Mouse (Mus musculus) C2C12 (cell line): ENCODE results near the gene Tctn1. TPM values are rescaled to one million over a fixed set of nuclear protein-coding genes. Genes with fewer than 3 reads are reported as not detected.

Experiments used
- H3K27me3 ChIP-seq: one replicate; pipeline ENCODE4 v1.6.1; 2011; ENCODE audit not compliant: control insufficient read depth, insufficient read depth, insufficient read length
- H3K36me3 ChIP-seq: one replicate; pipeline ENCODE4 v1.6.1; 2011; ENCODE audit not compliant: control insufficient read depth, insufficient read depth
- H3K4me3 ChIP-seq: one replicate; pipeline ENCODE4 v1.5.1; 2011; ENCODE audit warnings: mild to moderate bottlenecking, control low read depth; ENCODE audit not compliant: poor library complexity, insufficient read depth, severe bottlenecking
- H3K79me2 ChIP-seq: one replicate; pipeline ENCODE4 v1.6.1; 2011; ENCODE audit not compliant: control insufficient read depth, insufficient read depth
- H3K79me3 ChIP-seq: one replicate; pipeline ENCODE4 v1.6.1; 2011; ENCODE audit warnings: low read depth, control low read depth
- H3ac ChIP-seq: one replicate; pipeline ENCODE3; 2011; ENCODE audit warnings: low read depth; ENCODE audit not compliant: control insufficient read depth, insufficient read length
- CEBPB ChIP-seq: IDR thresholded peaks from one replicate; pipeline ENCODE4 v1.6.1; 2011; ENCODE audit warnings: low read depth, mild to moderate bottlenecking, control low read depth, moderate library complexity
- CTCF ChIP-seq: IDR thresholded peaks from one replicate; pipeline ENCODE4 v1.5.1; 2011; ENCODE audit not compliant: control insufficient read depth, insufficient read depth, insufficient read length
- FOSL1 ChIP-seq: IDR thresholded peaks from one replicate; pipeline ENCODE4 v1.8.0; 2011; ENCODE audit warnings: mild to moderate bottlenecking, low read length; ENCODE audit not compliant: poor library complexity, insufficient read depth, severe bottlenecking
- MAX ChIP-seq: IDR thresholded peaks from one replicate; pipeline ENCODE4 v1.6.1; 2011; ENCODE audit warnings: mild to moderate bottlenecking, control low read depth
- MYOD1 ChIP-seq: IDR thresholded peaks from one replicate; pipeline ENCODE4 v1.6.1; 2011; ENCODE audit warnings: low read depth; ENCODE audit not compliant: control insufficient read depth, insufficient read length
- MYOG ChIP-seq: IDR thresholded peaks from one replicate; pipeline ENCODE4 v1.6.1; 2011; ENCODE audit not compliant: control insufficient read depth, insufficient read length; ENCODE audit errors: extremely low read depth
- USF1 ChIP-seq: IDR thresholded peaks from one replicate; pipeline ENCODE4 v1.6.1; 2011; ENCODE audit warnings: low read depth, mild to moderate bottlenecking, control low read depth, moderate library complexity
- polyA plus RNA-seq: library from polyadenylated mRNA; unstranded; fragments of >200 nt; fragmentation: generic; extraction: Trizol; gene quantifications from one replicate; pipeline ENCODE4 v1.2.1, GENCODE M21; 2012; ENCODE audit warnings: missing spikeins

Tctn1 gene
- polyA plus RNA-seq, 1 experiment = 2.6 TPM

DNA sequence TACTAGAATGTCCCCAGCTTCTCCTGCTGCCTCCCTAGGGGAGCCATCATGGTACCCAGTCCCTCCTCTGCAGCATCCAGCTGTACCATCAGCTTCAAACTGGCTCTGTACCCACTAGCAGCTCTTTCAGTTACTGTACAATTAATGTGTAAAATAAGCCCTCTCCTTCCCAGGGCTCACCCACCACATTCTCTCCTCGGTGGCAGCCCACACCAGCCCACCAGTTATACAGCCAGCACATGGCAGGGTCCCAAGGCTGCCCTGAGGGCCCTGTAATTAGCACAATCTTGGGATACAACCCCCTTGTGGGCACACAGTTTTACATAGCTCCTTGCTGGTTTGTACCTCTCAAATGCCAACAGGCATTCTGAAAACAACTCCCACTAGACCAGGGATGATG lies 23.3 kb downstream of the Tctn1 start:
- TF ChIP-seq CEBPB (no peak), USF1 (no peak), MYOG (no peak), MYOD1 (no peak), MAX (no peak), CTCF (no peak), FOSL1 (no peak)
- Histone ChIP-seq H3K36me3 (no peaks in the 10 kb centered on the region), H3ac (no peak overlapping the region)

GRCm38 (mm10) chr5:122240521-122240920 lies 23.7 kb downstream of the Tctn1 start:
- H3K79me3 ChIP-seq = no peaks in the 10 kb centered on the region
- H3ac ChIP-seq = no peak overlapping the region
- H3K4me3 ChIP-seq = no peak overlapping the region
- H3K36me3 ChIP-seq = no peaks in the 10 kb centered on the region
- peaks cover 22% of the 10 kb centered on the region for H3K27me3 ChIP-seq
- no peak for TF ChIP-seq USF1
- TF ChIP-seq CTCF = no peak
- no peak for TF ChIP-seq MYOD1
- TF ChIP-seq FOSL1 = no peak
- no peak for TF ChIP-seq MYOG
- no peak for TF ChIP-seq CEBPB
- no peak for TF ChIP-seq MAX
- H3K79me2 ChIP-seq = no peaks in the 10 kb centered on the region

More for the DNA sequence above, 23.3 kb downstream of the Tctn1 start:
- H3K79me2 ChIP-seq = no peaks in the 10 kb centered on the region
- peaks cover 18% of the 10 kb centered on the region for H3K27me3 ChIP-seq
- H3K4me3 ChIP-seq = no peak overlapping the region
- no peaks in the 10 kb centered on the region for H3K79me3 ChIP-seq

GRCm38 (mm10) chr5:122239618-122240017 lies 24.6 kb downstream of the Tctn1 start:
- Histone ChIP-seq H3K36me3 (no peaks in the 10 kb centered on the region), H3K27me3 (peaks cover 30% of the 10 kb centered on the region), H3K79me2 (no peaks in the 10 kb centered on the region), H3ac (no peak overlapping the region), H3K79me3 (no peaks in the 10 kb centered on the region), H3K4me3 (no peak overlapping the region)
- TF ChIP-seq MAX = no peak
- TF ChIP-seq CEBPB = no peak
- no peak for TF ChIP-seq USF1
- TF ChIP-seq MYOG = no peak
- TF ChIP-seq FOSL1 = no peak
- no peak for TF ChIP-seq MYOD1

- no peaks in the 10 kb centered on the region for H3K36me3 ChIP-seq
- TF ChIP-seq MYOG (no peak), USF1 (no peak), MAX (no peak), CEBPB (no peak), FOSL1 (no peak), MYOD1 (no peak), CTCF (no peak)
- H3K4me3 ChIP-seq = no peak overlapping the region
- no peaks in the 10 kb centered on the region for H3K79me3 ChIP-seq
- no peaks in the 10 kb centered on the region for H3K79me2 ChIP-seq
- peaks cover 45% of the 10 kb centered on the region for H3K27me3 ChIP-seq
- H3ac ChIP-seq = no peak overlapping the region
Observed at GRCm38 (mm10) chr5:122237200-122237599, 27.1 kb downstream of the Tctn1 start.

- Histone ChIP-seq H3K4me3 (no peak overlapping the region), H3K36me3 (no peaks in the 10 kb centered on the region), H3K27me3 (peaks cover 51% of the 10 kb centered on the region), H3K79me2 (no peaks in the 10 kb centered on the region), H3ac (no peak overlapping the region), H3K79me3 (no peaks in the 10 kb centered on the region)
- TF ChIP-seq MAX (no peak), FOSL1 (no peak), MYOG (no peak), CTCF (no peak), USF1 (no peak), CEBPB (no peak), MYOD1 (no peak)
Observed at GRCm38 (mm10) chr5:122235196-122235836, 28.9 kb downstream of the Tctn1 start.
